Mouse (Mus musculus) megakaryocyte, embryonic 14.5 days (primary cell): Measurements from ENCODE around the gene Sh3pxd2a. TPM values are rescaled to one million over a fixed set of nuclear protein-coding genes. Genes with fewer than 3 reads are reported as not detected.

Experiments
- H3K27me3 ChIP-seq: replicated peaks from 2 replicates; pipeline ENCODE3; 2012; ENCODE audit warnings: inconsistent platforms
- H3K36me3 ChIP-seq: replicated peaks from 2 replicates; pipeline ENCODE3; 2012; ENCODE audit warnings: low read length, inconsistent platforms, mixed read lengths
- H3K4me1 ChIP-seq: 2 replicates; pipeline ENCODE4 v1.6.1; 2012; ENCODE audit warnings: inconsistent platforms
- H3K4me3 ChIP-seq: replicated peaks from 2 replicates; pipeline ENCODE3; 2012; ENCODE audit warnings: moderate library complexity, mild to moderate bottlenecking, inconsistent platforms
- H3K9me3 ChIP-seq: 2 replicates; pipeline ENCODE4 v1.6.1; 2012; ENCODE audit warnings: inconsistent platforms
- FLI1 ChIP-seq: IDR thresholded peaks from 2 replicates; pipeline ENCODE4 v1.6.1; 2012; ENCODE audit warnings: low read length, inconsistent platforms, mixed read lengths
- GATA1 ChIP-seq: IDR thresholded peaks from 3 replicates; pipeline ENCODE4 v1.6.1; 2012; ENCODE audit warnings: mixed read lengths, low read length, inconsistent platforms, borderline replicate concordance
- polyA plus RNA-seq: library from polyadenylated mRNA; stranded (reverse); fragments of >175 nt; gene quantifications from 2 replicates; pipeline ENCODE4 v1.2.3, GENCODE M21; 2012; ENCODE audit warnings: low replicate concordance; ENCODE audit not compliant: insufficient read depth

The Sh3pxd2a gene
- polyA plus RNA-seq, 1 experiment: 0.21 TPM

DNA sequence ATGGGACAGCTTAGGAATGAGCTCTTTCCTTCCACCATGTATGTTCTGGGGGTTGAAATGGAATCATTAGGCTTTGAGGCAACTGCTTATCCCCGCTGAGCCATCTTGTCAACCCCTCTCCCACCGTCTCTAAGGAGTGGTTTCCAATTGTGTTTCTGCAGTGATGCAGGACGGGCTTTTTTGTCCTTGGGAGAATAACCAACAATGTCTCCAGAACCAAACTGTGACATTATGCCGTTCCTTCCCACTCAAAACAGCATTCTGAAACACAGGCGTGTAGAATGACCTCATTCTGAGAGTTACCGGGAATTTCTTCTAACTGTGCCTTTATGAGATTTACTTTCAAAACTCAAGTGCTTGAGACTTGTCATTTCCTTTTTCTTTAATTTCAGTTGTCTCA is 28.2 kb upstream of the Sh3pxd2a start:
- no peaks in the 10 kb centered on the region for H3K36me3 ChIP-seq
- TF ChIP-seq GATA1 (no peak), FLI1 (no peak)

DNA sequence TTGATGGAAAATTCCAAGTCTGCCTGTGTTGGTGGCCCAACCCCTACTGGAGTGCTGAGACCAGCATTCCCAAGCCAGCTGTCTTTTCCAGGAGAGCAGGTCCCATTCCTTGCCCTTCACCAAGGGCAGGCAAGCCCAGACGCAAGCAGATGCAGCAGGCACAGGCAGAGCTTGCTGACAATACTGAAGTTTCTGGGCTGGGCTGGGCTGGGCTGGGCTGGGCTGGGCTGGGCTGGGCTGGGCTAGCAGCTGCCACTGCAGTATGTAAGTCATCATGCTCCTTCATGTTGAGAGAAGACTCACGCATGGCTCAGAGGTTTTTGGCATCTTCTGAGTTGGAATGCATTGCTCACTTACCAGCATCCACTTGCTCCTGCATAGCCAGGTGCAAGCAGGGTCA is 27.7 kb upstream of the Sh3pxd2a start:
- Histone ChIP-seq H3K4me3 (no peak overlapping the region), H3K9me3 (peaks cover 4% of the 10 kb centered on the region), H3K36me3 (no peaks in the 10 kb centered on the region), H3K27me3 (peaks cover 24% of the 10 kb centered on the region), H3K4me1 (no peaks in the 10 kb centered on the region)
- no peak for TF ChIP-seq GATA1

More for the DNA sequence above, 28.2 kb upstream of the Sh3pxd2a start:
- peaks cover 24% of the 10 kb centered on the region for H3K27me3 ChIP-seq
- H3K9me3 ChIP-seq: peaks cover 4% of the 10 kb centered on the region
- no peak overlapping the region for H3K4me3 ChIP-seq
- H3K4me1 ChIP-seq: no peaks in the 10 kb centered on the region

DNA sequence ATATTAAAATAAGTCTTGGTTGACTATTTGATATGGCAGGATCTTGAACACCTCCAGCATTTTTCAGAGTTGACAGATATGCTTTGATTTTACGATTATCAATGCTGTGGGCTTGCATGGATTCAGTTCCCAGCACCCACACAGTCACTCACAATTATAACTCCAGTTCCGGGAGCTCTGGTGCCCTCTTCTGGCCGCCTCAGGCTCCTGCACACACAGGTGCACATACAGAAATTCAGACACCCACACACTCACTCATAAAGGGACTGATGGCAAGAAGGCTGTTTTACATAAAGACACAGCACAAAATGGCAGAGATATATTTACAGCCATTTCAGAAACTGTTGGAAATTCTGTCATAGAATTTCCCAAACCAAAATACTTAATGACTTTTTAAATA is 25.0 kb upstream of the Sh3pxd2a start:
- Histone ChIP-seq H3K4me3 (no peak overlapping the region), H3K4me1 (0 out of 2 replicates have a peak, but pooled peaks cover 3% of the 10 kb centered on the region), H3K36me3 (no peaks in the 10 kb centered on the region), H3K27me3 (peaks cover 31% of the 10 kb centered on the region), H3K9me3 (peaks cover 4% of the 10 kb centered on the region)
- no peak for TF ChIP-seq FLI1
- no peak for TF ChIP-seq GATA1

DNA sequence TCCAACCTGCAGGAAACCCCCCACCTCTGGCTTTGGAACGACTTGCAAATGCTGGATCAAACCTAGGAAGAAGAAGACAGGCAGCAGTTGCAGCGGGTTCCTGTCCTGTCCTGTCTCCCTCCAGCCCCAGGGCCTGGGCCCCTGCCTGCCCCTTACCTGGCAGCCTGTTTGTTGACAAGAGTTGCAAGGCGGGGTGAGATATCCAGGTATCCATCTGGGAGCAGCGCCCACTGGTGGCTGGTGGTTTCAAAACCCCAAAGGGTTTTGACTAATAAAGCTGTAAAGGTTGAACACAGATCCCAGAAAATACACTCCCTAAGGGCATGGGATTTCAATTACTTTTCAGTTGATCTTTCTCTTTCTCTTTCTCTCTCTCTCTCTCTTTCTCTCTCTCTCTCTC is 24.0 kb upstream of the Sh3pxd2a start:
- TF ChIP-seq FLI1 (no peak), GATA1 (no peak)
- H3K27me3 ChIP-seq: peaks cover 33% of the 10 kb centered on the region

DNA sequence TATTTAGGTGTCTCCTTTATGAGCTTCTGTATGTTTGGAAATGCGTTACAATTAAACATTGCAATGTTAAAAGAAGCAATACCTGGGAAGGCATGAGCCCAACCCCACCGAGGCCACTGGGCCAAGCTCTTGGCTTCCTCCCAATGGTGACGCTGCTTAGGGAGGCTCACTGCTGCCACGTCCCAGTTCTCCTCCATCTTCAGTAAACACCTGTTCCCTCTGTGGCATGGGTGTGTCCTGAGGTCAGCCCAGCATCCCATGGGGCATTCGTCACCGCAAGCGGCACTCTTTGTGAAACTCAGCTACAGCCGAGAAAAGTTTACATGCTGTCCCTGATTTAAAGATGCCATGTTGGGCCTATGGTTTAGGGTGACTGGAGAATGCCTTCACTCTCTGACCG is 23.4 kb upstream of the Sh3pxd2a start:
- H3K36me3 ChIP-seq: no peaks in the 10 kb centered on the region
- H3K9me3 ChIP-seq: peaks cover 5% of the 10 kb centered on the region
- peaks cover 28% of the 10 kb centered on the region for H3K27me3 ChIP-seq
- H3K4me1 ChIP-seq: 0 out of 2 replicates have a peak, but pooled peaks cover 3% of the 10 kb centered on the region
- TF ChIP-seq GATA1: no peak
- TF ChIP-seq FLI1: no peak
- no peak overlapping the region for H3K4me3 ChIP-seq

More for the DNA sequence above, 24.0 kb upstream of the Sh3pxd2a start:
- H3K36me3 ChIP-seq: no peaks in the 10 kb centered on the region
- 0 out of 2 replicates have a peak, but pooled peaks cover 3% of the 10 kb centered on the region for H3K4me1 ChIP-seq
- H3K9me3 ChIP-seq: peaks cover 4% of the 10 kb centered on the region
- H3K4me3 ChIP-seq: no peak overlapping the region

DNA sequence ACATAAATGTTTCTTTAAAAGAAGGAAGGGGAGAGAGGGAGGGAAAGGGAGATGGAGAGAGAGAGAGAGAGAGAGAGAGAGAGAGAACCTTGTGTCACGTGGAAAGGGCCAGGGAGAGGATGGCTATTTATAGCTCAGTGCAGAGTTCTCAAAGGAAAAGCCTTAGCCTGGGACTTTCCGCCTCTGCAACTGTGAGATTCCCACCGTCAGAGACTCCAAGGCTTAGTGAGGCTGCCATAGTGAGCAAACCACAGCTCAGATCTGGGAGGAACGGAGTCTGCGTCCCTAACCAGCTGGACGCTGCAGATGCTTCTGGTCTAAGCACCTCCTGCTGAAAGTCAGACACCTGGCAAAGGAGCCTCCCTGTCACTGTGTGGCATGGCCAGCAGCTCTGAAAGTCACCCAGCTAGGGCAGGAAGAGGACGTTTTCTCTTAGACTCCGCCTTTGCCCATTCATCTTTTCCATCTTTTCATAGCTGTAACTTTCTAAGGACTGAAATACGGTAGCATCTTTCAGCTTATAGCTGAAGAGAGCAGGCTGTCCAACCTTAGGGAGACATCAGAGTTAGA is 21.9 kb upstream of the Sh3pxd2a start:
- H3K27me3 ChIP-seq: peaks cover 27% of the 10 kb centered on the region
- no peak for TF ChIP-seq FLI1
- H3K4me3 ChIP-seq: no peak overlapping the region
- no peaks in the 10 kb centered on the region for H3K36me3 ChIP-seq
- peaks cover 16% of the 10 kb centered on the region for H3K9me3 ChIP-seq
- H3K4me1 ChIP-seq: 0 out of 2 replicates have a peak, but pooled peaks cover 3% of the 10 kb centered on the region

DNA sequence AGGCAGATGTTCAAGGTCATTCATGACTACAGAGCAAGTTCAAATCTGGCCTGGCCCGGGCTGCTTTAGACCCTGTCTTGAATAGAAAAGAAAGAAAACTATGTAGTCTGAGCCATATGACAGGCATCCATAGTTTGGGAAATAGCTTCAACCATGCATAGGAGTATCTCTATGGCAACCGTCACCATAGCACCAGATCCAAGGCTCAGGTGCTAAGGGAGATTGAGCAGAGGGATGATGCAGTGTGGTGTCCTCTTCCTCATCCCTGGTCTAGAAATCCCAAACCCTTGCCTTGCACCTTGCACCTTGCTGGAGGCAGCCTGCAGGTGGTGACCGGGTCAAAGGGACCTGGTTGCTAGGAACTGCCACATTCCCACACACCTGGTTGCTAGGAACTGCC is 19.9 kb upstream of the Sh3pxd2a start:
- H3K9me3 ChIP-seq: peaks cover 16% of the 10 kb centered on the region
- peaks cover 30% of the 10 kb centered on the region for H3K27me3 ChIP-seq
- TF ChIP-seq FLI1 (no peak), GATA1 (no peak)
- H3K4me3 ChIP-seq: no peak overlapping the region
- 0 out of 2 replicates have a peak, but pooled peaks cover 3% of the 10 kb centered on the region for H3K4me1 ChIP-seq
- no peaks in the 10 kb centered on the region for H3K36me3 ChIP-seq

DNA sequence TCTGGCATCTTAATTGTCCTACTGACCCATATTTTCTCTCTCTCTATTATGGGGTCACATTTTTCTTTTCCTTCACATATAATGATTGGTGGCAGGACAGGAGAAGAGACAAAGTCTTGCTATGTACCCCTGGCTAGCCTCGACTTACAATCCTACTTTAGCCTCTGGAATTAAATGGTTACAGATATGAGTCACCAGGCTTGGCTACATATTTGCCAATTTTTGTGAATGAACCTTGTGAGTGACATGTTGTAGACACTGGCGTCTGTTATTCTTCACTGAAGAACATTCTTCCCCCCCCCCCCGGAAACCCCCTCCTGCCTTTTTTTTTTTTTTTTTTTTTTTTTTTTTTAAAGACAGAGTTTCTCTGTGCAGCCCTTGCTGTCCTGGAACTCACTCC is 19.1 kb upstream of the Sh3pxd2a start:
- TF ChIP-seq FLI1: no peak
- no peak for TF ChIP-seq GATA1
- H3K4me1 ChIP-seq: 0 out of 2 replicates have a peak, but pooled peaks cover 3% of the 10 kb centered on the region
- H3K27me3 ChIP-seq: peaks cover 33% of the 10 kb centered on the region
- no peak overlapping the region for H3K4me3 ChIP-seq
- peaks cover 15% of the 10 kb centered on the region for H3K9me3 ChIP-seq
- no peaks in the 10 kb centered on the region for H3K36me3 ChIP-seq

DNA sequence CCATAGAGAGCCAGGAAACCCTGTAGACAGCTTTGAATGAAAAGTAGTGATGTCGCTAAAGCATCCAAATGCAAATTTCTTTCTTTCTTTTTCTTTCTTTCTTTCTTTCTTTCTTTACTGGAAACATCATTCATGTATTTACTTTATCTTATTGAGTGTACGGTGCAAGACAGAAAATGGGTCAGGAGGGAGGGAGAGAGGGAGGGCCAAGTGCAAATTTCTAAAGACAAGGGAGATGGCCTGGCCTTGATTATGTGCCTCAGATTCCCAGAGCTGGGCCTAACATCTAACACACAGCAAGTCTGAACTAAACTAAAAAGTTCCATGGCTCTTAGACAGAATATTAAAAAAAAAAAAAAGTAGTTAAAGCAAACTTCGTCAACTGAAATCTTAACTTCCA is 9.3 kb upstream of the Sh3pxd2a start:
- H3K27me3 ChIP-seq: peaks cover 22% of the 10 kb centered on the region
- H3K4me1 ChIP-seq: no peaks in the 10 kb centered on the region
- TF ChIP-seq FLI1: no peak
- no peak for TF ChIP-seq GATA1
- no peaks in the 10 kb centered on the region for H3K36me3 ChIP-seq
- H3K4me3 ChIP-seq: no peak overlapping the region
- H3K9me3 ChIP-seq: peaks cover 3% of the 10 kb centered on the region; the same call in 1 of the 2 replicates

DNA sequence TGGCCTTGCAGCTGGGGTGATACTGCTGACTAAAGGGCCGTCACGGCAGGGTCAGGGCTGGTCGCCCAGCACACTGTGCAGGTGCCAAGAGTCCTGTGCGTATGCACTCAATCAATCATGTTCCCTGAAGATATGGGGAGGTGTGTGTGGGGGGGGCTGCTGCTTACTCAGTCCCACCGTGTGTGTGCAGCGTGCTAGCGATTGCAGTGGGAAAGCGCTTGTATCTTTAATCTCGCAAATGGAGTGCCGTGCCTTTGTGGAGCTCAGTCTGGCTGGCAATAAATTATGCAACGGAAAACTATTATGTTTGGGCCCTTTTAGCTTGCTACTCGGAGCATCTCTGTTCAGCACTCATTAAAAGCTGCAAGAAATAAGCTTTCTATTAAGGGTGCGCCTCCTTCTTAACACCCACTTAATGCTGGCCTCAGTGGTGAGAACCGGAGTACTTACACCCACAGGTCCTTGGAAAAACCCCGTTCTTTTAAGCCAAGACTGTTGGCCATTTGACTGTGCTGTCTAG is 8.7 kb upstream of the Sh3pxd2a start:
- Histone ChIP-seq H3K27me3 (peaks cover 22% of the 10 kb centered on the region), H3K9me3 (peaks cover 3% of the 10 kb centered on the region; the same call in 1 of the 2 replicates), H3K4me1 (no peaks in the 10 kb centered on the region), H3K36me3 (no peaks in the 10 kb centered on the region), H3K4me3 (no peak overlapping the region)
- TF ChIP-seq GATA1 (no peak), FLI1 (no peak)
